Mouse (Mus musculus) lung, postnatal 0 days (tissue): ENCODE data around the gene Glt1d1. TPM values are rescaled to one million over a fixed set of nuclear protein-coding genes. Genes with fewer than 3 reads are reported as not detected.

ENCODE experiments used
- ATAC-seq: fragments of 200-750 bp; cut with Nextera tagmentation; 2 replicates; pipeline ENCODE4 v1.8.0; 2017; ENCODE audit warnings: moderate library complexity
- DNase-seq: peaks from one replicate; pipeline ENCODE4 v3.0.0-alpha.2; 2016; ENCODE audit warnings: low spot score
- H3K27ac ChIP-seq: fragments of 300-500 bp; sonication (generic); 2 replicates; pipeline ENCODE4 v1.5.1; 2014; ENCODE audit warnings: antibody characterized with exemption, mild to moderate bottlenecking, low read length, mixed read lengths
- H3K27me3 ChIP-seq: fragments of 300-500 bp; sonication (generic); replicated peaks from 2 replicates; pipeline ENCODE4 v1.6.1; 2014; ENCODE audit warnings: low read length, mixed read lengths; ENCODE audit not compliant: insufficient read depth
- H3K36me3 ChIP-seq: fragments of 300-500 bp; sonication (generic); 2 replicates; pipeline ENCODE4 v1.6.1; 2014; ENCODE audit warnings: low read length, mixed read lengths; ENCODE audit not compliant: insufficient read depth
- H3K4me1 ChIP-seq: fragments of 300-500 bp; sonication (generic); 2 replicates; pipeline ENCODE4 v1.6.1; 2014; ENCODE audit warnings: antibody characterized with exemption, low read depth, low read length, mixed read lengths; ENCODE audit not compliant: insufficient read depth
- H3K4me2 ChIP-seq: fragments of 300-500 bp; sonication (generic); replicated peaks from 2 replicates; pipeline ENCODE4 v1.6.1; 2014; ENCODE audit warnings: low read depth, mild to moderate bottlenecking, low read length, moderate library complexity, mixed read lengths
- H3K4me3 ChIP-seq: fragments of 300-500 bp; sonication (generic); 2 replicates; pipeline ENCODE4 v1.5.1; 2014; ENCODE audit warnings: low read depth, low read length
- H3K9ac ChIP-seq: fragments of 300-500 bp; sonication (generic); replicated peaks from 2 replicates; pipeline ENCODE4 v1.6.1; 2014; ENCODE audit warnings: low read depth, mild to moderate bottlenecking
- H3K9me3 ChIP-seq: fragments of 300-500 bp; sonication (generic); 2 replicates; pipeline ENCODE4 v1.6.1; 2016; ENCODE audit warnings: low read length, mixed read lengths
- CTCF ChIP-seq: IDR thresholded peaks from 2 replicates; pipeline ENCODE4 v1.5.1; 2016; ENCODE audit warnings: antibody characterized with exemption, mild to moderate bottlenecking
- EP300 ChIP-seq: IDR thresholded peaks from 2 replicates; pipeline ENCODE4 v1.6.1; 2016; ENCODE audit warnings: antibody characterized with exemption, mild to moderate bottlenecking, control low read depth
- WGBS: fragments of 180-500 bp; shearing (Covaris S2); extraction: QIAGEN DNeasy Blood & Tissue Kit; methylation state at CpG from one replicate; pipeline ENCODE4 v1.1.7; 2014; 5-methylcytosine and 5-hydroxymethylcytosine counted together
- polyA plus RNA-seq: library from polyadenylated mRNA; unstranded; fragments of >200 nt; fragmentation: Nextera tagmentation; extraction: Ambion mirVana; gene quantifications from 2 replicates; pipeline ENCODE4 v1.2.1, GENCODE M21; 2015

Glt1d1 gene
- polyA plus RNA-seq, 1 experiment from 2014 or later = 0.19 TPM

DNA sequence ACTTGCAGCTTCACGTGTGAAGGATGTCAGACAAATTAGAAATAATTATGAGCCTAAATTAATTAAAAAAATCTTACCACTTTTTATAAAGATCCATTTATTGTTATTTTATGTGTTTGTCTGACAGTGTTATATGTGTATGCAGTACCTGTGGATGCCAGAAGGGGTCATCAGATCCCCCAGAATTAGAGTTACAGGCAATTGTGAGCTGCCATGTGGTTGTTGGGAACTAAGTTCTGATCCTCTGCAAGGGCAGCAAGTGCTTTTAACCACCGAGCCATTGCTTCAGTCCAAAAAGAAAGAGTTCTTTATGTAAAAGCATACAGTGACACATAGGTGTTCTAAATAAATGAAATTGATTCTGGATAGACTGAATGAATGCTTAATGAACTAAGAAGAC lies 45.5 kb downstream of the Glt1d1 start:
- Histone ChIP-seq H3K9ac (no peak overlapping the region), H3K9me3 (no peaks in the 10 kb centered on the region), H3K27me3 (no peaks in the 10 kb centered on the region), H3K36me3 (no peaks in the 10 kb centered on the region), H3K4me3 (no peak overlapping the region), H3K4me2 (no peak overlapping the region), H3K4me1 (no peaks in the 10 kb centered on the region), H3K27ac (no peak overlapping the region)
- TF ChIP-seq EP300 (no peak), CTCF (no peak)
- no peak for DNase-seq
- no peak for ATAC-seq
- WGBS = 97% methylated on average over 2 of the region's 2 CpGs

DNA sequence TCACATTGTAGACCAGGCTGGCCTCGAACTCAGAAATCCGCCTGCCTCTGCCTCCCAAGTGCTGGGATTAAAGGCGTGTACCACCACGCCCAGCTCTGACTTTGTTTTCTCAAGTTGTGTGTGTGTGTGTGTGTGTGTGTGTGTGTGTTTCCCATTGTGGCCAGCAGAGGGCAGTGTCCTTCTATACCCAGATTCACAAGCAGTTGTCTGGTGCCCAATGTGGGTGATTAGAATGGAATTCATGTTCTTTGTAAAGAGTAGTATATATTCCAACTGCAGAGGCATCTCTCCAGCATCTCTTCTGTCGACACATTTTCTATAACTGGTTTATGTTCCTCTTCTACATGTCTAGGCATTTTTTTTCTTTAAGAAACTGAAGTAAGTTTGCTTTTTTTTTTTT lies 46.4 kb downstream of the Glt1d1 start:
- Histone ChIP-seq H3K9me3 (no peaks in the 10 kb centered on the region), H3K36me3 (no peaks in the 10 kb centered on the region), H3K4me2 (no peak overlapping the region), H3K4me1 (no peaks in the 10 kb centered on the region), H3K9ac (no peak overlapping the region), H3K27me3 (no peaks in the 10 kb centered on the region), H3K27ac (no peak overlapping the region), H3K4me3 (no peak overlapping the region)
- WGBS = 95% methylated on average over 5 of the region's 5 CpGs
- TF ChIP-seq EP300 = no peak
- TF ChIP-seq CTCF = peak; percentile 21; the same call in 1 of the 2 replicates
- no peak for ATAC-seq
- DNase-seq = no peak

GRCm38 (mm10) chr5:127688568-127689170 lies 56.6 kb downstream of the Glt1d1 start:
- WGBS = 56% methylated on average over 9 of the region's 9 CpGs
- H3K4me1 ChIP-seq = no peaks in the 10 kb centered on the region
- no peaks in the 10 kb centered on the region for H3K36me3 ChIP-seq
- TF ChIP-seq CTCF (no peak), EP300 (no peak)
- H3K27ac ChIP-seq = no peak overlapping the region
- H3K27me3 ChIP-seq = no peaks in the 10 kb centered on the region
- H3K9me3 ChIP-seq = no peaks in the 10 kb centered on the region
- ATAC-seq (no peak), DNase-seq (no peak)
- no peak overlapping the region for H3K4me3 ChIP-seq
- no peak overlapping the region for H3K4me2 ChIP-seq
- H3K9ac ChIP-seq = no peak overlapping the region

- TF ChIP-seq CTCF (no peak), EP300 (no peak)
- Histone ChIP-seq H3K36me3 (no peaks in the 10 kb centered on the region), H3K4me2 (no peak overlapping the region), H3K27me3 (no peaks in the 10 kb centered on the region), H3K9me3 (no peaks in the 10 kb centered on the region), H3K9ac (no peak overlapping the region), H3K4me3 (no peak overlapping the region), H3K27ac (no peak overlapping the region), H3K4me1 (no peaks in the 10 kb centered on the region)
- no peak for ATAC-seq
- WGBS = 83% methylated on average over 10 of the region's 10 CpGs
- no peak for DNase-seq
These were observed 59.0 kb downstream of the Glt1d1 start for GRCm38 (mm10) chr5:127691085-127691484.

DNA sequence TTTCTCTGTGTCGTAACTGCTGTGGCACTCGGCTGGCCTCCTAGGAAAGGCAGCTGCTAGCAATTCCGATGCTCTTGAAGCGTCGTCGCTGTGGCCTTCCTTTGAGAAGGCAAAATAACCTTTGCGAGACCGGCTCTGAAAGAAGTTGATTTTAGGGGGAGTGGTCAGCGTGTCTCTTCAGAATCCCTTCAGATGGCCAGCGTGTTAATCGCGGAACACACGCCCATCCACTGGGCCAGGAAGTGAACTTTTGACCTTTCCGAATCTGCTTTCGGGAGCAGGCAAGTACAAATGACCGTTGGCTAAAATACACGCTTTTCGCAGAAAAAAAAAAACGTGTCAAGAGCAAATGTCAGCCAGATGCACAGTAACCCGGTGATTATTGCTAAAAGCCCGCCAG lies 59.5 kb downstream of the Glt1d1 start:
- Histone ChIP-seq H3K27ac (no peak overlapping the region), H3K4me2 (no peak overlapping the region), H3K36me3 (no peaks in the 10 kb centered on the region), H3K27me3 (no peaks in the 10 kb centered on the region), H3K4me3 (no peak overlapping the region), H3K9me3 (no peaks in the 10 kb centered on the region), H3K9ac (no peak overlapping the region), H3K4me1 (no peaks in the 10 kb centered on the region)
- WGBS = 27% methylated on average over 21 of the region's 21 CpGs
- DNase-seq = no peak
- ATAC-seq = no peak
- TF ChIP-seq EP300 (no peak), CTCF (no peak)

DNA sequence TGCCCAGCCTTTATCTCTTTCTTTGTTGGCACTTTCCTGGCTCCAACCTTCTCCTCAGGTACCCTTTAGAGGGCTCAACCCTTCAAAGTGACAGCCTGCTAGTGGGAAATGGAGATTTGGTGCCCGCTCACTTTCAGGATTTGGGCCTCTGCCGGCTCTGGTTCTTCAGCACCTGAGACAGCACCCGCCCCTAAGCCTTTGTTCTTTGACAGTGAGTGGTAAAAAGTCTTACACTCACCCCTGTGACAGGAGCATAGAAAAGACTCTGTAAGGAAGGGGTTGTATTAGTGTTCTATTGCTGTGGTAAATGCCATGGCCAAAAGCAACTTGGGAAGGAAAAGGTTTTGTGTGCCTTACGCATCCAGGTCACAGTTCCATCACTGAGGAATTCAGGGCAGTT lies 63.8 kb downstream of the Glt1d1 start:
- DNase-seq (no peak), ATAC-seq (no peak)
- TF ChIP-seq EP300 = no peak
- TF ChIP-seq CTCF = no peak
- Histone ChIP-seq H3K9ac (no peak overlapping the region), H3K4me2 (no peak overlapping the region), H3K4me3 (no peak overlapping the region), H3K27me3 (no peaks in the 10 kb centered on the region), H3K4me1 (no peaks in the 10 kb centered on the region), H3K9me3 (no peaks in the 10 kb centered on the region), H3K27ac (no peak overlapping the region), H3K36me3 (no peaks in the 10 kb centered on the region)
- WGBS = 56% methylated on average over 4 of the region's 4 CpGs

GRCm38 (mm10) chr5:127696602-127697001 lies 64.5 kb downstream of the Glt1d1 start:
- TF ChIP-seq CTCF (no peak), EP300 (no peak)
- Histone ChIP-seq H3K4me2 (no peak overlapping the region), H3K36me3 (no peaks in the 10 kb centered on the region), H3K27ac (no peak overlapping the region), H3K4me3 (no peak overlapping the region), H3K9ac (no peak overlapping the region), H3K4me1 (no peaks in the 10 kb centered on the region), H3K27me3 (no peaks in the 10 kb centered on the region), H3K9me3 (no peaks in the 10 kb centered on the region)
- no peak for DNase-seq
- no peak for ATAC-seq
- WGBS = 88% methylated on average over 4 of the region's 4 CpGs
